Mouse (Mus musculus): ENCODE data around the gene Uspl1. TPM values are rescaled to one million over a fixed set of nuclear protein-coding genes. Genes with fewer than 3 reads are reported as not detected.

The Uspl1 gene
- polyA plus RNA-seq, 1 experiment: 6.8 TPM

DNA sequence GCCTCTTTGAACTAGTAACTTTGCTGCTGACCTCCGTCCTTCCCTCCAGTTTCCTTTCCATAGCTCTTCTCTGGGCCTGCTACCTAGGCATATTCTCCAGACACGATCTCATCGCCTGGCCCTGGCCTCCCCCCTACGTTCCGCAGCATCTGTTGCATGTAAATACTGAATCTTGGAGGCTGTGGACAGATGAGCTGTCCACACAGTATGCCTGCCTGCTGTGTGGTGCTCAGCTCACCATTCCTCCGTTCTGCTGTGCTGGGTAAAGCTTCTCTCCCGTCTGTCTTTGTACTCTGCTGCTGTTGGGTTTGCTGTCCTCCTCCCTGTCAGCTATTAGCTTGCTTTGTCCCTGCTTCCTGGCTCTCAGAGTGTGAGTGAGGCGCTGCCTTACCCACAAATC, 21.1 kb downstream of the Uspl1 start:
- WGBS: 90% methylated on average over 8 of the region's 8 CpGs
- DNase-seq (ENCODE audit: low read depth, low spot score): no peak

DNA sequence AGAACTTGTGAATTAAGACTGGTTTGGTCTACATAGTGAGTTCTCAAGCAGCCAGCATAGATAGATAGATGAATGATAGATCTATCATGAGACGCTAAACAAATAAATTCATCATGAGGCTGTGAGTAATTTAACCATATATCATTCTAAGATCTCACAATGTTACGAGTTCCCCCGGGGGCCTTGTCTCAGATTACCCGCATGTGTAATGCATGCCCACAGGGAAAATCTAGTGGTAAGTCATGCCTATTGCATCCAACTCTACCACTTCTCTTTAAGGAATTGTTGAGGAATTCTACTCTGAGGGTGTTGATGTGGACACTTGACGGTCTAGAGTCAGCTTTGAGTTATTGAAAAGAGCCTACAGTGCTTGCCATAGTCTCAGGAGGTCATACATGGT, 22.1 kb downstream of the Uspl1 start:
- 89% methylated on average over 5 of the region's 5 CpGs for WGBS
- DNase-seq (ENCODE audit: low read depth, low spot score): no peak

DNA sequence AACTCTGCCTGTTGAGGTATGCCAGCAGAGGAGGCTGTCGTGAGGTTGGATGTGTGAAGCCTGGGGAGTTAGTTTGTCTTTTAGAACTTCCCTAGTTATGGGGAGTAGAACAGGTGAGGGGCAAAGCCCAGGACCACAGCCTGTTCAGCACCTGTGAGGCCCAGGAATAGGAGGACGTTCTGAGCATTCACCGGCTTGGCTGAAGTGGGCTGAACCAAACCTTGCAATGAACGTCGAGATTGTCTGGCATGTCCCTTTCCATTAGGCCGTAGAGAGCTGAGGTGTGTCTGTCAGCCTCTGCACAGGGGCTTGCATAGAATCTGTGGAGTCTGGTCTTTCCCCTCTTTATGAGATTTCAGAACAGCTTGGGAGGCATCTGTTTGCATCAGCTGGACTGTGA, 23.5 kb downstream of the Uspl1 start:
- WGBS: 82% methylated on average over 6 of the region's 6 CpGs
- DNase-seq (ENCODE audit: low read depth, low spot score): no peak

DNA sequence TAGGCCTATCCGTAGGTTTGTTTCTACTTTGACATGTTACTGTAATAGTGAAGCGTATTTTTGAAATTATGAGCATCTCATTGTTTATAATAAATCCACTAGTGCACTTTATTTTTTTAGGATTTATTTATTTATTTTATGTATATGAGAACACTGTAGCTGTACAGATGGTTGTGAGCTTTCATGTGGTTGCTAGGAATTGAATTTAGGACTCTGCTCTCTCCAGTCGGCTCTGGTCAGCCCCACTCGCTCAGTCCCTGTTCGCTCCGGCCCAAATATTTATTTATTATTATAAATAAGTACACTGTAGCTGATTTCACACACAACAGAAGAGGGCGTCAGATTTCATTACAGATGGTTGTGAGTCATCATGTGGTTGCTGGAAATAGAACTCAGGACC, 24.6 kb downstream of the Uspl1 start:
- no peak for DNase-seq (ENCODE audit: low read depth, low spot score)
- 85% methylated on average over 7 of the region's 7 CpGs for WGBS

DNA sequence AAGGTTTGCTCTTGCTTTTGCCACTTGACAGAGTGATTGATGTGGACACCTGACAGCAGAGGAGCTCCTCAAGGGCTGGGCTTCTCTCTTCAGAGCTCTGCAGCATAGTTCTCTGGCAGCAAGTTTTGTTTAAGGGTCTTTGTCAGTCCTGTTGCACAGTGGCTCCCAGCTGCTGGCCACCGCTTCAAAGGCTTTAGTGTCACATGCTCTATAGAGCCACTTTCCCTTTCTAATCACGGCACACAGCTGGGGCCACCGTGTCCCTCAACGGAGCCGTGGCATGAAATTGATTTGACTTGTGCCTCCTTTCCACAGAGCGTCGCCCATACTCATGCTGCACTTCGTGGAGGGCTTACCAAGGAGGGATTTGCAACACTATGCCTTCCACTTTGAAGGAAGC, 25.2 kb downstream of the Uspl1 start:
- 94% methylated on average over 8 of the region's 8 CpGs for WGBS
- DNase-seq (ENCODE audit: low read depth, low spot score): no peak

GRCm38 (mm10) chr5:149211041-149211440, 26.9 kb downstream of the Uspl1 start:
- no peak for DNase-seq (ENCODE audit: low read depth, low spot score)
- WGBS: 93% methylated on average over 4 of the region's 4 CpGs

DNA sequence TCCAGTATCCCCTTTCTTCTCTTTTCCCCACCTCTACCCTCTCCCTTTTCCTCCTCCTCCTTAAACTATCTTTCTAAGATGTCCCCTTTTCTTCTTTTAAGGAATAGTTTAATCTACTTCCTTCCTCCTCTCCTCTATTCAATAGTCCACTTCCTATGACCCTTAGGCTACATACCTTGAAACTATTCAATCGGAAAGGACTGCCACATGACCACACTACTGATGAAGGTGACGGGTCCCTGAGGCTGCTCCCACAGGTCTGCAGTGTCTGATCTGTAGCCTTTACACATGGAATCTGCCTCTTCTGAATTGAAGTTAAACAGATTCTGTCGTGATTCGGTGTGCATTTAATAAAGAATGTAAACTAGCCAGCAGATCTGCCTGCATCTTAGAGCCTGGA, 28.7 kb downstream of the Uspl1 start:
- DNase-seq (ENCODE audit: low read depth, low spot score): no peak
- WGBS: 76% methylated on average over 4 of the region's 4 CpGs

- 99% methylated on average over 7 of the region's 7 CpGs for WGBS
These were observed 31.4 kb downstream of the Uspl1 start for GRCm38 (mm10) chr5:149215540-149215939.

GRCm38 (mm10) chr5:149217524-149218357, 33.6 kb downstream of the Uspl1 start:
- 72% methylated on average over 6 of the region's 6 CpGs for WGBS
- no peak for DNase-seq (ENCODE audit: low read depth, low spot score)

More at GRCm38 (mm10) chr5:149215540-149215939, 31.4 kb downstream of the Uspl1 start:
- DNase-seq (ENCODE audit: low read depth, low spot score): no peak

DNA sequence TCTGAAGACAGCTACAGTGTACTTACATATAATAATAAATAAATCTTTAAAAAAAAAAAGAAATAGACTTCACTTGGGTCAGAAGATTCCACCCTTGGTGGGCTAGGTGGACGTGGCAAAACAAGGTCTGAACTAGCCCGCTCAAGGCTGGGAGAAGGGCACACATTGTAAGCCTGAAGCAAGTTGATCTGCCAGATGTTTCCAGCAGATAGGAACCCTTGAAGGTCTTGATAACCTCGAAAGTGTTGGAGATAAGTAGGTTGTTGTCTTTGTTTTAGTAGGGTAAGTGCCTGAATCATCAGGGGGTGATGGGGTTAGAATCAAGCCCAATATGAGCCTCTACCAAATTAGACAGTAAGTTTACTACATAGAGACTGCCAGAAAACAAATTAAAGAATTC, 35.3 kb downstream of the Uspl1 start:
- 71% methylated on average over 3 of the region's 3 CpGs for WGBS
- no peak for DNase-seq (ENCODE audit: low read depth, low spot score)

GRCm38 (mm10) chr5:149221355-149221754, 37.2 kb downstream of the Uspl1 start:
- WGBS: 79% methylated on average over 4 of the region's 4 CpGs
- DNase-seq (ENCODE audit: low read depth, low spot score): no peak

DNA sequence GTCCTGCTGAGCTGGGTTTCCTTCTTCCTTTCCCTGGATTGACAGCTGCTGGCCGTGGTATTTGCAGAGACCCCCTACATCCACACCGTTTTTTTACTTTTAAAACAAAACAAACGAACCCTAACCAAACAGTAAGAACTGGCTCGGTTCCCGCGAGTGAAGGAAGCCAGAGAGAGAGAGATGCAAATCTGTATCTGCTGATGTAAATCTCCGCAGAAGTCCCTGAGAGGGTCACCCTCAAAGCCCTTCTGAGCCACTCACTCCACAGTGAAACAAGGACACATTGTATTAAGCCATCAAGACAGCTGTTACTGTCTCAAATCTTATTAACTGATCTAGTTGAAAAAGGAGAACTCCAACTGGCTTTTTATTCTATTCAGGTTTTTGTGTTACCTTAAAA, 40.5 kb downstream of the Uspl1 start:
- WGBS: 22% methylated on average over 7 of the region's 7 CpGs
- DNase-seq (ENCODE audit: low read depth, low spot score): no peak

DNA sequence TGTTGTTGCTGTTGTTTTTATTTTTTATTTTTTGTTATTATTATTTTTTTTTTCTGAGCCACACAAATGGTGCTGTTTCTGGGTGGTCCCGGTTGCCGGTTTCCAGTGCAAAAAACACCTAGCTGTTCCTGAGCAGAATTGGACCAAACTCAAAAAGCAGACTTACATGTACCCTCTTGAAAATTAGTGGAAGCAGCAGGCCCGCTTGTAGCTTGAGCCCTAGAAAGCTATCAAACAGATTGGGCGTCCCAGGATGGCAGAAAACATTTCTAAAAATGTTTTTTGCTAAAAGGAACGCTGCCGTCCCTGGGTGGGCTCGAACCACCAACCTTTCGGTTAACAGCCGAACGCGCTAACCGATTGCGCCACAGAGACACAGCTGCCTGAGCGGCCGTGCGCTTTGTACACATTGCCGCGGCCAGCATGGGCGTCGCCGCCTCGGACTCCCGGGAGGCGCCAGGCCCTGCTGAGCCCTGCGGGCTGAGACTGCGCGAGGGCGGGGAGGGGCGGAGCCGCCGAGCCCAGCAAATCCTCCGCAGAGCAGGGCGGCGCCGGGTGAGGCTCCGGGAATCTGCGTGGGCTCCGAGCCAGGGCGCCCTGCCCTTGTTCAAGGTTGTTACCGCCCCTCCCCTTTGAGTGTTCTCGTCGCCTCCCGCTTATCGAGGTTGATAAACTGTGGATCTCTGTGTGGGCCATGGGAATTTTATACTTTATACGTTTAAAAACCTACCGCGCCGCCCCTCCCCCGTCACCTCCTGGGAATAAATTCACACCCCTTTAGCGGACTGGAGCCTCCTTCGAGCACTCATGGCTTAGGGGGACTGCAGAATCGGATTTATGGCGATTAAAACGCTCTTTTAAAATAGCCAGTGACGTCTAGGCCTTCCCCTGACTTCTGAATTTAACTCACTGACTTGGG, 44.8 kb downstream of the Uspl1 start:
- WGBS: 2% methylated on average over 55 of the region's 55 CpGs
- DNase-seq (ENCODE audit: low read depth, low spot score): peak; percentile 82

DNA sequence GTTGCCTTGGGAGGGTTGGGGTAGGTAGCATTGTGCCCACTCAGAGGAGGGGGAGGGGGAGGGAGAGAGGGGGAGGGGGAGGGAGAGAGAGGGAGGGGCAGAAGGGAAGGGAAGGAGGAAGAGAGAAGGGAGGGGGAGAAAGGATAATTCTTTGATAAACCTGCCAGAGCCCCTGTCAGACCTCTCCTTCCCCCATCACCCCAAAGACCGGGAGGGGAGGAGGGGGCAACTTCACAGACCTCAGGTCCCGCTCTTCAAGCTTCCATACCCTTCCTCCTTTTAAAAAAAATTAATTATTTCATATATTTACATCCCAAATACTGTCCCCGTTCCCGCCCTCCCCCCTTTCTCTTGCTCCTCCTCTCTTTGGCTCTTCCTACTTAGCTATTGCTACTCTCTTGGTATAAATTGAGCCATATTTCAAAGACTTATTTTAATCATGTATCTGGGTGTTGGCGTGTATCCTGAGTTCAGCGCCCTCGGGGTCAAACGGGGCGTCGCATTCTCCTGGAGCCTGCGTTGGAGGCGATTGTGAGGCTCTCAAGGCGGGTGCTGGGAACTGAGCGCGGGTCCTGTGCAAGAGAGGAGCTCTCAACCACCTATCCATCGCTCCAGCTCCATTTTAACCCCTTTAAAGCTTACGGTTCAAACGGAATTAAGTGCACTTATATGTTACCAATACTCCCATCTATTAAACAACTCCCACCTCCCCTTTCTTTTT, 45.6 kb downstream of the Uspl1 start:
- no peak for DNase-seq (ENCODE audit: low read depth, low spot score)
- WGBS: 87% methylated on average over 18 of the region's 18 CpGs

DNA sequence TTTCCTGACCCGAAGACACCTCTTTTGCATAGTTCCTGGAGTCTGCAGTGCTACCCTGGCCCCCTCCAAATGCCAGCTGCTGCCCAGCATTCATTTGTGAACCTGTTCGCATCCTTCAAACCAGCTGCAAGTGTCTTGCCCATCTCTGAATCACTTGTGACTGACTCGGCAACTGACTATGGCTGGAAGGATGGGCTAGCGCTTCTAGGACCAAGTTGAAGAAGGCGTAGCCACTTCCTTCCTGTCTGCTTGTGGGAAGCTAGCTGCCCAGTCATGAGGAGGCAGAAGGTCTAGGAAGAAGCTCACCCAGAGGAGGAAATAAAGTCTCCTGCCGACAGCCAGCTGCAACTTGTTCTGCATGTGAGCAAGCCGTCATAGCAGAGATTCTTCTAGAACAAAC, 50.9 kb downstream of the Uspl1 start:
- WGBS: 80% methylated on average over 7 of the region's 7 CpGs
- no peak for DNase-seq (ENCODE audit: low read depth, low spot score)

- 79% methylated on average over 24 of the region's 24 CpGs for WGBS
- no peak for DNase-seq (ENCODE audit: low read depth, low spot score)
These were observed 53.2 kb downstream of the Uspl1 start for GRCm38 (mm10) chr5:149237221-149237950.

GRCm38 (mm10) chr5:149242467-149242866, 58.3 kb downstream of the Uspl1 start:
- DNase-seq (ENCODE audit: low read depth, low spot score): no peak
- 89% methylated on average over 5 of the region's 5 CpGs for WGBS

DNA sequence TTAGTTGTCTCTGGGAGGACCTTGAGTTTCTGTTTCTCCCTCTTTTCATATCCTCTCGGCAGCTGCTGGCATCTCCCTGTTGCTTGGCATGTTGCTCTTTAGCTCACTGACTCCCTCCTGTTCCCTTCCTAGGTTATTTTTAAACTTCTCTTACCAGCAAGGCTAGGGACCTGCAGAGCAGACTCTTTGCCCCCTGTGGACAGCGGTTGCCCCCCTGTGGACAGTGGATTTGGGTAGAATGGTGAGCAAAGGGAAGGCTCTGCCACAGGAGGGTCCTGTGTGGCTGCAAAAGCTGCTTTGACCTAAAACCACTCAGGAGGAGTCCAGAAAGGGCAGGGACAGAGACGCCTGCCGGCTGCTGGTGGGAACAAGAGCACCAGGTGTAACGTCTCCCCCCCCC, 58.9 kb downstream of the Uspl1 start:
- DNase-seq (ENCODE audit: low read depth, low spot score): no peak
- WGBS: 62% methylated on average over 5 of the region's 5 CpGs

DNA sequence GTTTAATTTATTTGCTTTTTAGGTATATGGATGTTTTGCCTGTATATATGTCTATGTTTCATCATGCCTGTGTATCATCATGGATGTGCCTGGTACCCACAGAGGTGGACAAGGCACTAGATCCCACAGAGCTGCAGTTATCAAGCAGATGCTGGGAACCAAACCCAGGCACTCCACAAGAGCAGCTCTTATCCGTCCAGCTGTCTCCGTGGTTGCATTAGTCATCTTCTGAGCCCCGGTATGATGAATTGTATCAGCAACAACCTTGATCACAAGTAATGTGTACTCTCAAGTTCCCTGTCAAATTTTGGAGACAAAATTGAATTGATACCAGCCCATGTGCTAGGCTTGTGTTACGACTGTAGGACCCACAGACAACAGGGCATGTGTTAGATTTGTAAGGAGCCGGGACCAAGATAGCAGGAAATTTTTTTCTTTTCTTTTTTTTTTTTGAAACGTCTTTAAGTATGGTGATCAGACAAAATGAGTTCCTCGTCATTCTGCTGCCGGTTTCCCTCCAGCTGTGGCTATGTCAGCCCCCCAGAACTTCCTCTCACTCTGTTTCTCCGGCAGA, 61.3 kb downstream of the Uspl1 start:
- DNase-seq (ENCODE audit: low read depth, low spot score): no peak
- WGBS: 31% methylated on average over 9 of the region's 9 CpGs
